Mouse (Mus musculus) B cell, adult 2 months (primary cell): ENCODE measurements around the gene Pik3c2b.
"Not testable (repeated sequence)": the region's sequence is repeated elsewhere in the genome, so short reads cannot be mapped to it uniquely, and the experiment has no call there.

Experiments used
- DNase-seq, 2 experiments: peaks; one replicate each; pipeline ENCODE4 v3.0.0; 2022

Gene Pik3c2b

GRCm38 (mm10) chr1:133033316-133034090 is 12.0 kb upstream of the Pik3c2b start:
- DNase-seq = peak; percentile 72 to 77

GRCm38 (mm10) chr1:133034091-133034460 is 11.4 kb upstream of the Pik3c2b start:
- DNase-seq = peak; percentile 56 to 68

- not testable (repeated sequence) for DNase-seq
Observed at GRCm38 (mm10) chr1:133034682-133035081, 10.8 kb upstream of the Pik3c2b start.

GRCm38 (mm10) chr1:133039505-133039949 is 5.9 kb upstream of the Pik3c2b start:
- peak; percentile 73 to 75 for DNase-seq

- DNase-seq = peak; percentile 77 to 80
Observed at GRCm38 (mm10) chr1:133045861-133046440, 484 bp downstream of the Pik3c2b start.

- DNase-seq = peak in 1 of 2 experiments; percentile 42
Observed at GRCm38 (mm10) chr1:133046441-133046931, 1.0 kb downstream of the Pik3c2b start.

- DNase-seq = no peak
Observed at GRCm38 (mm10) chr1:133047575-133047974, 2.1 kb downstream of the Pik3c2b start.

GRCm38 (mm10) chr1:133048690-133049089 is 3.2 kb downstream of the Pik3c2b start:
- DNase-seq = no peak

- DNase-seq = no peak
Observed at GRCm38 (mm10) chr1:133050001-133050431, 4.5 kb downstream of the Pik3c2b start.

GRCm38 (mm10) chr1:133051829-133052228 is 6.4 kb downstream of the Pik3c2b start:
- peak; percentile 40 to 54 for DNase-seq

- DNase-seq = peak; percentile 80 to 86
Observed at GRCm38 (mm10) chr1:133053034-133053433, 7.6 kb downstream of the Pik3c2b start.

GRCm38 (mm10) chr1:133054326-133054725 is 8.9 kb downstream of the Pik3c2b start:
- no peak for DNase-seq

GRCm38 (mm10) chr1:133057345-133058034 is 12.0 kb downstream of the Pik3c2b start:
- no peak for DNase-seq

GRCm38 (mm10) chr1:133059592-133059991 is 14.1 kb downstream of the Pik3c2b start:
- no peak for DNase-seq

- no peak for DNase-seq
Observed at GRCm38 (mm10) chr1:133060681-133061080, 15.2 kb downstream of the Pik3c2b start.

- no peak for DNase-seq
Observed at GRCm38 (mm10) chr1:133063164-133063563, 17.7 kb downstream of the Pik3c2b start.

- DNase-seq = no peak
Observed at GRCm38 (mm10) chr1:133068268-133068667, 22.8 kb downstream of the Pik3c2b start.

- DNase-seq = no peak
Observed at GRCm38 (mm10) chr1:133068669-133069274, 23.3 kb downstream of the Pik3c2b start.

- no peak for DNase-seq
Observed at GRCm38 (mm10) chr1:133069275-133070120, 24.0 kb downstream of the Pik3c2b start.

GRCm38 (mm10) chr1:133070157-133070556 is 24.7 kb downstream of the Pik3c2b start:
- peak; percentile 42 to 47 for DNase-seq

- no peak for DNase-seq
Observed at GRCm38 (mm10) chr1:133071666-133072381, 26.4 kb downstream of the Pik3c2b start.
